Mouse (Mus musculus) erythroblast, embryonic 14.5 days (primary cell): Measurements from ENCODE around the gene Actr3.

ENCODE experiments used
- GATA1 ChIP-seq: IDR thresholded peaks from 2 replicates; pipeline ENCODE4 v1.6.1; 2012; ENCODE audit warnings: low read length, inconsistent platforms, mixed read lengths
- TAL1 ChIP-seq: IDR thresholded peaks from 3 replicates; pipeline ENCODE4 v1.6.1; 2012; ENCODE audit warnings: low read length, inconsistent platforms, mixed read lengths

- TF ChIP-seq TAL1 (no peak), GATA1 (peak; percentile 53; the same call in 1 of the 2 replicates)
These were observed 40.6 kb upstream of the Actr3 start for GRCm38 (mm10) chr1:125475961-125476682.
